In the genomic region with DNA sequence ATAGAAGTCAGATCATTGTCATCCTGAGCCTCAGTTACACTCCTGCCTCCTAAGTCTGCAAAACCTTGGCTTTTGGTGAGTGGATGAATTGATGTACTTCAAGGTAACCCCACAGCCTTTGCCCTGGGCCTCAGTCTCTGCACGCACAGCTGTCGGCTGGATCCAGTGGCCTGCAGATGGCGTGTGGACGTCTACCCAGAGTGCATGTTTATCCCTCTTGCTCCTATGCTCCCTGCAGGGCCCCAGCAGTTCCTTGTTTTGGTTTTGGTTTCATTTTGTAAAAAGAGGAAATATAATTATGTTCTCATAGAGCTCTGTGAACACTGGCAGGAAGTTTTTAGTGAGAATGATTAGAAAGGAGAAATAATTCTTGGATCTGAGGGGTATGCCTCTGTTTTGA, we compare ENCODE assay signal across 10 mouse cellular contexts. TPM values are rescaled to one million over a fixed set of nuclear protein-coding genes. Genes with fewer than 3 reads are reported as not detected.
DNase-seq lines count a peak whose midpoint lies in the region; ATAC-seq and TF ChIP-seq lines count a peak whose summit lies in the region.
"Had no signal": no experiment of that assay in that cellular context is flagged by ENCODE, and none has a peak within 500 bp of the region (broad histone marks: within the 10 kb centered on the region; RNA-seq: fewer than 3 reads in every experiment).

No protein-coding gene starts in this region.

- H3K4me1 ChIP-seq in G1E (ENCODE audit: insufficient read depth, low read depth, low read length) = peaks cover 11% of the 10 kb centered on the region
- H3K4me1 ChIP-seq in embryonic facial prominence, embryonic 14.5 days (ENCODE audit: control insufficient read depth, insufficient read depth, low read length) = peaks cover 5% of the 10 kb centered on the region
- peaks cover 12% of the 10 kb centered on the region; the same call in 1 of the 2 replicates for H3K4me1 ChIP-seq in kidney, adult 2 months (ENCODE audit: control insufficient read depth, insufficient read depth, low read length)
- H3K4me1 ChIP-seq in cerebellum, adult 2 months (ENCODE audit: control insufficient read depth, insufficient read depth, low read length) = peaks cover 41% of the 10 kb centered on the region

- H3K27ac ChIP-seq in embryonic facial prominence, embryonic 14.5 days (replicated peaks; ENCODE audit: low read depth, low read length) = peak overlapping the region; percentile 44; the same call in 1 of the 2 replicates
- H3K27ac ChIP-seq in kidney, adult 2 months (ENCODE audit: insufficient read depth, low read depth, low read length) = peak overlapping the region; percentile 76
- H3K27ac ChIP-seq in cerebellum, adult 2 months (ENCODE audit: insufficient read depth, low read length) = no peak overlapping the region
- H3K27ac ChIP-seq: embryonic facial prominence, embryonic 12.5 days had no signal

- WGBS in embryonic facial prominence, embryonic 14.5 days = 42% methylated on average over 4 of the region's 4 CpGs
- 9% methylated on average over 4 of the region's 4 CpGs for WGBS in kidney, adult 2 months
- 66% methylated on average over 4 of the region's 4 CpGs for WGBS in cerebellum, adult 2 months

- H3K36me3 ChIP-seq in G1E (replicated peaks) = no peaks in the 10 kb centered on the region
- H3K36me3 ChIP-seq in embryonic facial prominence, embryonic 14.5 days (ENCODE audit: control insufficient read depth, insufficient read depth, low read length) = 0 out of 2 replicates have a peak, but pooled peaks cover under 1% of the 10 kb centered on the region
- no peaks in the 10 kb centered on the region for H3K36me3 ChIP-seq in kidney, adult 2 months (ENCODE audit: control insufficient read depth, insufficient read depth, low read length)
- H3K36me3 ChIP-seq: embryonic facial prominence, embryonic 12.5 days had no signal

- peak overlapping the region; percentile 15; the same call in 1 of the 2 replicates for H3K9ac ChIP-seq in embryonic facial prominence, embryonic 14.5 days (ENCODE audit: low read depth, low read length)
- H3K9ac ChIP-seq: embryonic facial prominence, embryonic 12.5 days had no signal

- no peak overlapping the region for H3K4me2 ChIP-seq in embryonic facial prominence, embryonic 14.5 days (ENCODE audit: low read depth, low read length)
- H3K4me2 ChIP-seq: embryonic facial prominence, embryonic 12.5 days had no signal

- DNase-seq in A20 (ENCODE audit: low read depth, low spot score) (peak; percentile 83), G1E (ENCODE audit: low spot score) (peak; percentile 57)
- DNase-seq in embryonic facial prominence, embryonic 14.5 days (ENCODE audit: low spot score) = peak; percentile 55
- DNase-seq in kidney, adult 2 months = peak; percentile 81
- DNase-seq in lung, postnatal 10 days = peak; percentile 80
- peak; percentile 40 for DNase-seq in thymus, postnatal 14 days
- DNase-seq in cerebellum, adult 2 months = no peak
- DNase-seq in cerebellum, adult 8-10 months = no peak

- peak overlapping the region; percentile 45; the same call in 1 of the 2 replicates for H3K4me3 ChIP-seq in G1E (ENCODE audit: low read depth, low read length)
- no peak overlapping the region for H3K4me3 ChIP-seq in embryonic facial prominence, embryonic 14.5 days (ENCODE audit: low read depth, low read length)
- no peak overlapping the region for H3K4me3 ChIP-seq in kidney, adult 2 months (ENCODE audit: insufficient read depth, low read depth, low read length)
- no peak overlapping the region for H3K4me3 ChIP-seq in cerebellum, adult 2 months (replicated peaks; ENCODE audit: insufficient read depth, low read depth, low read length)
- H3K4me3 ChIP-seq: embryonic facial prominence, embryonic 12.5 days; myocyte had no signal

- no peak for TF ChIP-seq CTCF in G1E (IDR thresholded peaks at IDR 0.05; ENCODE audit: low read depth, low read length)
- peak; percentile 64 for TF ChIP-seq CTCF in kidney, adult 2 months (conservative IDR thresholded peaks at IDR 0.05; ENCODE audit: insufficient read depth, insufficient read length, low read depth, low read length)
- TF ChIP-seq CTCF in cerebellum, adult 2 months (IDR thresholded peaks at IDR 0.05; ENCODE audit: borderline replicate concordance, insufficient read depth, low read depth, low read length) = no peak

- TF ChIP-seq POLR2A in kidney, adult 2 months (IDR thresholded peaks at IDR 0.05; ENCODE audit: low read depth, low read length) = no peak
- TF ChIP-seq POLR2A in cerebellum, adult 2 months (IDR thresholded peaks at IDR 0.05; ENCODE audit: borderline replicate concordance, insufficient read depth, low read length) = no peak

- ATAC-seq in G1E (ENCODE audit: extremely low read depth, insufficient number of reproducible peaks, low FRiP score, poor library complexity, severe bottlenecking) = peak; percentile 86
- peak; percentile 65; the same call in 1 of the 2 replicates for ATAC-seq in embryonic facial prominence, embryonic 14.5 days (ENCODE audit: low read depth)

- no peaks in the 10 kb centered on the region for H3K27me3 ChIP-seq in G1E (ENCODE audit: insufficient read depth, low read length)
- no peaks in the 10 kb centered on the region for H3K27me3 ChIP-seq in embryonic facial prominence, embryonic 14.5 days (replicated peaks; ENCODE audit: control insufficient read depth, insufficient read depth, low read length)
- no peaks in the 10 kb centered on the region for H3K27me3 ChIP-seq in kidney, adult 2 months (replicated peaks; ENCODE audit: control insufficient read depth, insufficient read depth, low read length)
- H3K27me3 ChIP-seq in cerebellum, adult 2 months (ENCODE audit: control insufficient read depth, insufficient read depth, low read length) = no peaks in the 10 kb centered on the region
- H3K27me3 ChIP-seq: embryonic facial prominence, embryonic 12.5 days had no signal

- H3K9me3 ChIP-seq in G1E (replicated peaks) = no peaks in the 10 kb centered on the region
- H3K9me3 ChIP-seq in embryonic facial prominence, embryonic 14.5 days (ENCODE audit: control insufficient read depth, low read length) = no peaks in the 10 kb centered on the region
- H3K9me3 ChIP-seq: embryonic facial prominence, embryonic 12.5 days had no signal

RNA-seq across cellular contexts. Expression of a gene that starts 46.4 kb away (rescaled TPM):
- not detected in 2 replicates for total RNA-seq in G1E (2014; fragmentation: Nextera tagmentation)
- 0.29 and 1.1 TPM in 2 replicates for total RNA-seq in G1E (2017)
- polyA plus RNA-seq in G1E (2012) = 0.04 and 0.05 TPM in 2 replicates
- polyA plus RNA-seq in embryonic facial prominence, embryonic 14.5 days (2014; fragmentation: Nextera tagmentation; extraction: Ambion mirVana) = 64.9 and 65.2 TPM in 2 replicates
- 11.8 and 12.9 TPM in 2 replicates for polyA plus RNA-seq in kidney, adult 2 months (2012; rRNA removed)
- polyA plus RNA-seq in cerebellum, adult 2 months (2012; rRNA removed) = 43.2 and 47.6 TPM in 2 replicates

Comparison
In these comparisons a context has a peak if more than half of its experiments do, and no peak if none do; other contexts are left out.
1. DNase-seq: peak in A20 (single experiment), G1E (single experiment), embryonic facial prominence, embryonic 14.5 days (single experiment), kidney, adult 2 months (single experiment), lung, postnatal 10 days (single experiment) and thymus, postnatal 14 days (single experiment); none in cerebellum, adult 2 months (0 of 2) and cerebellum, adult 8-10 months (single experiment).
2. RNA of a gene that starts 46.4 kb away (polyA plus RNA-seq): 64.9 to 65.2 TPM in embryonic facial prominence, embryonic 14.5 days, 43.2 to 47.6 TPM in cerebellum, adult 2 months and 11.8 to 12.9 TPM in kidney, adult 2 months; 0.04 to 0.05 TPM in G1E; every median in the first group is over 10 times any median in the second.